Mouse (Mus musculus): Measurements from ENCODE around the gene Asic4. TPM values are rescaled to one million over a fixed set of nuclear protein-coding genes. Genes with fewer than 3 reads are reported as not detected.

Asic4 gene
- polyA plus RNA-seq (2014; fragmentation: Nextera tagmentation; extraction: Ambion mirVana): 0.29 and 1.1 TPM in 2 replicates

DNA sequence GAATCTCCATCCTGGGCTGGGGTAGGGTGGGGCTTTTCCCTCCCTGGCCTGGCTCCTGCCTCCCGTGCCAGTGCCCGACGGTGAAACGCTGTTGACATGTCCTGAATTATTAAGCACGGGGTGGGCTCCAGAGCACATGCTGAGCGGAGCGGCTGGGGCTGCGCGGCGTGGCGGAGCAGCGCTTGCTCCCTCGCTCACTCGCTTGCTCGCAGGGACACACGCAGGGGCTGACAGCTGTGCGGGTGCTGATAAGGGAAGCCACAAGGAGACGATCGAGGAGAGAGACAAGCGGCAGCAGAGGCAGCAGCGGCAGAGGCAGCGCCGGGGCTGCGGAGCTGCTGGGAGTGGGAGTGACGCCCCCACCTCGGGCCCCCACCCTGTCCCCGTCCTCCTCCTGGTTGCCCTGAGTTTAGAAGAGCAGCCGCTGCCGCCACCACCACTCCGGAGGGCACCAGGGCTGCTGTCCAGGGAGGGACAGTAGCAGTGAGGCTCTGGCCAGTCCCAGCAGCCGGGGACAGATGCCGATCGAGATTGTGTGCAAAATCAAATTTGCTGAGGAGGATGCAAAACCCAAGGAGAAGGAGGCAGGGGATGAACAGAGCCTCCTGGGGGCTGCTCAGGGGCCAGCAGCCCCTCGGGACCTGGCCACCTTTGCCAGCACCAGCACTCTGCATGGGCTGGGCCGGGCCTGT lies at the start of gene Asic4:
Gene Asic4 (plus strand): TSS at position 123 of the 692 bp plus-strand sequence.
- Histone ChIP-seq H3K9ac (replicated peaks; ENCODE audit: low read length) (peak within 1 kb of the TSS; percentile 54), H3K36me3 (replicated peaks; ENCODE audit: control insufficient read depth, insufficient read depth, low read depth, low read length) (no peaks in the 10 kb centered on the region), H3K4me3 (ENCODE audit: low read depth, low read length) (peak within 1 kb of the TSS; percentile 26), H3K27ac (replicated peaks; ENCODE audit: low read depth, low read length) (no peak within 1 kb of the TSS; the same call in 1 of the 2 replicates), H3K4me2 (ENCODE audit: low read depth, low read length) (peak within 1 kb of the TSS; percentile 46), H3K9me3 (replicated peaks; ENCODE audit: control insufficient read depth, low read length) (no peaks in the 10 kb centered on the region), H3K27me3 (ENCODE audit: control insufficient read depth, insufficient read depth, low read length) (peaks cover 30% of the 10 kb centered on the region), H3K4me1 (ENCODE audit: control insufficient read depth, insufficient read depth, low read length) (peaks cover 32% of the 10 kb centered on the region)
- no peak for DNase-seq (ENCODE audit: low spot score)
- no peak for ATAC-seq (replicated peaks; ENCODE audit: insufficient number of reproducible peaks, low FRiP score, low TSS enrichment, low read depth)
- 2% methylated on average over 35 of the region's 35 CpGs for WGBS

GRCm38 (mm10) chr1:75400493-75401115 lies 49.6 kb upstream of the Asic4 start:
- peaks cover 18% of the 10 kb centered on the region for H3K4me1 ChIP-seq (ENCODE audit: control insufficient read depth, insufficient read depth, low read length)
- peak overlapping the region; percentile 43 for H3K9ac ChIP-seq (replicated peaks; ENCODE audit: low read length)
- ATAC-seq (replicated peaks; ENCODE audit: insufficient number of reproducible peaks, low FRiP score, low TSS enrichment, low read depth) (0 out of 2 replicates have a peak, but pooled peaks have one; percentile 6), DNase-seq (ENCODE audit: low spot score) (no peak)
- 39% methylated on average over 6 of the region's 6 CpGs for WGBS
- H3K27ac ChIP-seq (replicated peaks; ENCODE audit: low read depth, low read length): peak overlapping the region; percentile 29; the same call in 1 of the 2 replicates
- H3K9me3 ChIP-seq (replicated peaks; ENCODE audit: control insufficient read depth, low read length): no peaks in the 10 kb centered on the region
- H3K4me2 ChIP-seq (ENCODE audit: low read depth, low read length): peak overlapping the region; percentile 36
- no peaks in the 10 kb centered on the region for H3K27me3 ChIP-seq (ENCODE audit: control insufficient read depth, insufficient read depth, low read length)
- H3K36me3 ChIP-seq (replicated peaks; ENCODE audit: control insufficient read depth, insufficient read depth, low read depth, low read length): no peaks in the 10 kb centered on the region
- H3K4me3 ChIP-seq (ENCODE audit: low read depth, low read length): 0 out of 2 replicates have a peak overlapping the region, but pooled peaks have one; percentile 1

DNA sequence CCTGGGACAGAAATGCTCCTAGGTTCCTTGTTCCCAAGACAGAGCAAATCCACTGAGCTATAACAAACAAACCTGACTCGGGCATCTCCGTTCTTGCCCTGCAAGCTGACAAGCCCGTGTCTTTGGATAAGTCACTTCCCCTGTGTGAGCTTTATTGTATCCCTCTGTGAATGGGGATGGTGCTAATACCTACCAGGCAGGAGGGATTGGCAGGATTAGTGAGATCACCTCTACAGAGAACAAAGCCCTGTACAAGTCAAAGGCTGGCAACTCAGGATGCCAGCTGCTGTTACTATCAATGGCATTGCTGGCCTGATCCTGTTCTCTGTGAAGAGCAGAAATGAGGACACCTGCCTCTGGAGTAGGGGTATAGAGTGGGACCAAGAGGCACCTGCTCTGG lies 44.7 kb upstream of the Asic4 start:
- no peak for ATAC-seq (replicated peaks; ENCODE audit: insufficient number of reproducible peaks, low FRiP score, low TSS enrichment, low read depth)
- 85% methylated on average over 3 of the region's 3 CpGs for WGBS

GRCm38 (mm10) chr1:75406173-75406572 lies 44.1 kb upstream of the Asic4 start:
- H3K4me1 ChIP-seq (ENCODE audit: control insufficient read depth, insufficient read depth, low read length): no peaks in the 10 kb centered on the region
- no peaks in the 10 kb centered on the region for H3K27me3 ChIP-seq (ENCODE audit: control insufficient read depth, insufficient read depth, low read length)
- ATAC-seq (replicated peaks; ENCODE audit: insufficient number of reproducible peaks, low FRiP score, low TSS enrichment, low read depth) (no peak), DNase-seq (ENCODE audit: low spot score) (no peak)
- no peaks in the 10 kb centered on the region for H3K9me3 ChIP-seq (replicated peaks; ENCODE audit: control insufficient read depth, low read length)
- no peaks in the 10 kb centered on the region for H3K36me3 ChIP-seq (replicated peaks; ENCODE audit: control insufficient read depth, insufficient read depth, low read depth, low read length)
- no peak overlapping the region for H3K27ac ChIP-seq (replicated peaks; ENCODE audit: low read depth, low read length)
- no peak overlapping the region for H3K4me3 ChIP-seq (ENCODE audit: low read depth, low read length)
- WGBS: 93% methylated on average over 15 of the region's 15 CpGs
- H3K4me2 ChIP-seq (ENCODE audit: low read depth, low read length): no peak overlapping the region
- no peak overlapping the region for H3K9ac ChIP-seq (replicated peaks; ENCODE audit: low read length)

More for the DNA sequence above, 44.7 kb upstream of the Asic4 start:
- Histone ChIP-seq H3K36me3 (replicated peaks; ENCODE audit: control insufficient read depth, insufficient read depth, low read depth, low read length) (no peaks in the 10 kb centered on the region), H3K27me3 (ENCODE audit: control insufficient read depth, insufficient read depth, low read length) (no peaks in the 10 kb centered on the region), H3K27ac (replicated peaks; ENCODE audit: low read depth, low read length) (no peak overlapping the region), H3K4me1 (ENCODE audit: control insufficient read depth, insufficient read depth, low read length) (peaks cover under 1% of the 10 kb centered on the region; the same call in 1 of the 2 replicates), H3K4me2 (ENCODE audit: low read depth, low read length) (no peak overlapping the region), H3K4me3 (ENCODE audit: low read depth, low read length) (no peak overlapping the region), H3K9me3 (replicated peaks; ENCODE audit: control insufficient read depth, low read length) (no peaks in the 10 kb centered on the region), H3K9ac (replicated peaks; ENCODE audit: low read length) (no peak overlapping the region)
- no peak for DNase-seq (ENCODE audit: low spot score)

DNA sequence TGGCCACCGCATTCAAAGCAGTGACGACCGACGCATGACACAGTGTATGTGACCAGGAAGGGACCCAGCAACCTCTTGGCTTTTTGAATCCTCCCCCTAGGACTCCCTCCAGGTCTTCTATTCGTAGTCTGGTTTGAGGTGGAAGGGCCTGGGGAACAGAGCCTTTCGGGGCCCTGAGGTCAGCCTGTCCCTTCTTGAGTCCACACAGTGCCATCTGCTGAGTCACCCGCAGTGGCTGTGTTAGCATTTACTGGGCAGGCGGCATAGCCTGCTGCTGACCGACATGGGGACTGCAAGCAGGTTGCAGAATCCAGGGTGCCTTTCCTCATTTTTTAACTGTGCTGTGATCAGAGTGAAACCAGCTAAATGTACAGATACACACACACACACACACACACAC lies 43.2 kb upstream of the Asic4 start:
- no peak for ATAC-seq (replicated peaks; ENCODE audit: insufficient number of reproducible peaks, low FRiP score, low TSS enrichment, low read depth)
- Histone ChIP-seq H3K27ac (replicated peaks; ENCODE audit: low read depth, low read length) (no peak overlapping the region), H3K9ac (replicated peaks; ENCODE audit: low read length) (no peak overlapping the region), H3K27me3 (ENCODE audit: control insufficient read depth, insufficient read depth, low read length) (no peaks in the 10 kb centered on the region), H3K4me2 (ENCODE audit: low read depth, low read length) (no peak overlapping the region), H3K4me3 (ENCODE audit: low read depth, low read length) (no peak overlapping the region), H3K9me3 (replicated peaks; ENCODE audit: control insufficient read depth, low read length) (no peaks in the 10 kb centered on the region), H3K36me3 (replicated peaks; ENCODE audit: control insufficient read depth, insufficient read depth, low read depth, low read length) (no peaks in the 10 kb centered on the region), H3K4me1 (ENCODE audit: control insufficient read depth, insufficient read depth, low read length) (no peaks in the 10 kb centered on the region)
- 94% methylated on average over 9 of the region's 9 CpGs for WGBS
- DNase-seq (ENCODE audit: low spot score): no peak

GRCm38 (mm10) chr1:75408210-75408609 lies 42.0 kb upstream of the Asic4 start:
- H3K4me1 ChIP-seq (ENCODE audit: control insufficient read depth, insufficient read depth, low read length): no peaks in the 10 kb centered on the region
- H3K36me3 ChIP-seq (replicated peaks; ENCODE audit: control insufficient read depth, insufficient read depth, low read depth, low read length): no peaks in the 10 kb centered on the region
- no peaks in the 10 kb centered on the region for H3K27me3 ChIP-seq (ENCODE audit: control insufficient read depth, insufficient read depth, low read length)
- H3K9me3 ChIP-seq (replicated peaks; ENCODE audit: control insufficient read depth, low read length): no peaks in the 10 kb centered on the region
- H3K4me3 ChIP-seq (ENCODE audit: low read depth, low read length): no peak overlapping the region
- no peak overlapping the region for H3K4me2 ChIP-seq (ENCODE audit: low read depth, low read length)
- DNase-seq (ENCODE audit: low spot score) (no peak), ATAC-seq (replicated peaks; ENCODE audit: insufficient number of reproducible peaks, low FRiP score, low TSS enrichment, low read depth) (no peak)
- no peak overlapping the region for H3K9ac ChIP-seq (replicated peaks; ENCODE audit: low read length)
- 86% methylated on average over 4 of the region's 4 CpGs for WGBS
- no peak overlapping the region for H3K27ac ChIP-seq (replicated peaks; ENCODE audit: low read depth, low read length)

DNA sequence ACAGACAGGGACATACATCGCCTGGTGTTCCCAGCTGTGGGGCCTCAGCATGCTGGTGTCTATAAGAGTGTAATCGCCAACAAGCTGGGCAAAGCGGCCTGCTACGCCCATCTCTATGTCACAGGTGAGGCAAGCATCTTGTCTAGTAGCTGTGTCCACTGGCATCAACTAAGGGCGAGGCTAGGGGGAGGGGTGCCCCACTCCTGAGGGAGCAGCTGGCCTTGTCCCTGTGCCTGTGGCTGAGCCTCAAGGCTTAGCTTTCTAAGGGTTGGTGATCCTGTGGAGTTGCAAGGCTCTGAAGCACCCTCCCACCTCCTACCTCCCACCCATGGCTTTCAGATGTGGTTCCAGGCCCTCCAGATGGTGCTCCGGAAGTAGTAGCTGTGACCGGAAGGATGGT lies 40.3 kb upstream of the Asic4 start:
- ATAC-seq (replicated peaks; ENCODE audit: insufficient number of reproducible peaks, low FRiP score, low TSS enrichment, low read depth) (no peak), DNase-seq (ENCODE audit: low spot score) (no peak)
- no peak overlapping the region for H3K9ac ChIP-seq (replicated peaks; ENCODE audit: low read length)
- no peak overlapping the region for H3K27ac ChIP-seq (replicated peaks; ENCODE audit: low read depth, low read length)
- WGBS: 91% methylated on average over 7 of the region's 7 CpGs
- no peaks in the 10 kb centered on the region for H3K4me1 ChIP-seq (ENCODE audit: control insufficient read depth, insufficient read depth, low read length)
- no peak overlapping the region for H3K4me2 ChIP-seq (ENCODE audit: low read depth, low read length)
- H3K9me3 ChIP-seq (replicated peaks; ENCODE audit: control insufficient read depth, low read length): no peaks in the 10 kb centered on the region
- H3K4me3 ChIP-seq (ENCODE audit: low read depth, low read length): no peak overlapping the region
- H3K27me3 ChIP-seq (ENCODE audit: control insufficient read depth, insufficient read depth, low read length): no peaks in the 10 kb centered on the region
- H3K36me3 ChIP-seq (replicated peaks; ENCODE audit: control insufficient read depth, insufficient read depth, low read depth, low read length): no peaks in the 10 kb centered on the region

- Histone ChIP-seq H3K9ac (replicated peaks; ENCODE audit: low read length) (no peak overlapping the region), H3K4me3 (ENCODE audit: low read depth, low read length) (no peak overlapping the region), H3K36me3 (replicated peaks; ENCODE audit: control insufficient read depth, insufficient read depth, low read depth, low read length) (no peaks in the 10 kb centered on the region), H3K27me3 (ENCODE audit: control insufficient read depth, insufficient read depth, low read length) (no peaks in the 10 kb centered on the region), H3K4me1 (ENCODE audit: control insufficient read depth, insufficient read depth, low read length) (no peaks in the 10 kb centered on the region), H3K9me3 (replicated peaks; ENCODE audit: control insufficient read depth, low read length) (no peaks in the 10 kb centered on the region), H3K4me2 (ENCODE audit: low read depth, low read length) (no peak overlapping the region), H3K27ac (replicated peaks; ENCODE audit: low read depth, low read length) (no peak overlapping the region)
- DNase-seq (ENCODE audit: low spot score): no peak
- no peak for ATAC-seq (replicated peaks; ENCODE audit: insufficient number of reproducible peaks, low FRiP score, low TSS enrichment, low read depth)
- 90% methylated on average over 3 of the region's 3 CpGs for WGBS
Measured at GRCm38 (mm10) chr1:75412196-75412595, 38.0 kb upstream of the Asic4 start.
